Mouse (Mus musculus): Measurements from ENCODE around the gene N6amt1. TPM values are rescaled to one million over a fixed set of nuclear protein-coding genes. Genes with fewer than 3 reads are reported as not detected.

Gene N6amt1
- 16.5 and 16.6 TPM in 2 replicates for total RNA-seq (2014; rRNA removed)
- 23.0 and 32.2 TPM in 2 replicates for polyA plus RNA-seq (2015; fragmentation: Nextera tagmentation; extraction: Ambion mirVana)

DNA sequence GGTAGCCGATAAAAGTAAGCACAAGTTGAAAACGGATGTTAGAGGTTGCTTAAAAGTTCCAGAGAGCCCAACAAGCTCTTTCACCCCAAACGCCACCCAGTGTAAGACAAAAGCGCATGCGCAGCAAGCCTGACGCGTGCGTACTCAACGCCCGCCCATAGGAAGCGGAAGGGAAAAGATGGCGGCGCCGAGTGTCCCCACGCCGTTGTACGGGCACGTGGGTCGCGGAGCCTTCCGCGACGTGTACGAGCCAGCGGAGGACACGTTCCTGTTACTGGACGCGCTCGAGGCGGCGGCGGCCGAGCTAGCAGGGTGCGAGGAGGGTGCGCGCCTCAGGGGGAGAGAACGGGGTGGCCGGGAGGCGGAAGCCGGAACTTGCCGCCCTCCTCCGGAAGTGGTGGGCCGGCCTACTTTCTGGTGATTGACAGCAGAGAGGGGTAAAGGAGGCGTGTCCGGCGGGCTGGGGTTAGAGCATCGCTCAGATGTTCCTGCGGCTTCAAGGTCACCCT, at the start of gene N6amt1:
TSS of gene N6amt1 (plus strand) at position 111 of the 509 bp plus-strand sequence.
- Histone ChIP-seq H3K4me2 (ENCODE audit: low read depth) (peak within 1 kb of the TSS; percentile 54), H3K4me1 (ENCODE audit: insufficient read depth) (0 out of 2 replicates have a peak, but pooled peaks cover 3% of the 10 kb centered on the region), H3K27me3 (ENCODE audit: insufficient read depth, low read length) (no peaks in the 10 kb centered on the region), H3K36me3 (ENCODE audit: insufficient read depth) (peaks cover 9% of the 10 kb centered on the region; the same call in 1 of the 2 replicates), H3K4me3 (ENCODE audit: low read depth, low read length) (peak within 1 kb of the TSS; percentile 74), H3K27ac (ENCODE audit: low read depth, low read length) (peak within 1 kb of the TSS; percentile 96), H3K9me3 (ENCODE audit: low read length) (0 out of 2 replicates have a peak, but pooled peaks cover 6% of the 10 kb centered on the region), H3K9ac (peak within 1 kb of the TSS; percentile 83)
- ATAC-seq (peak; percentile 99), DNase-seq (peak; percentile 98)
- WGBS = under 1% methylated on average over 48 of the region's 48 CpGs
- TF ChIP-seq CTCF (IDR thresholded peaks at IDR 0.05; ENCODE audit: low read depth) = peak; percentile 41

DNA sequence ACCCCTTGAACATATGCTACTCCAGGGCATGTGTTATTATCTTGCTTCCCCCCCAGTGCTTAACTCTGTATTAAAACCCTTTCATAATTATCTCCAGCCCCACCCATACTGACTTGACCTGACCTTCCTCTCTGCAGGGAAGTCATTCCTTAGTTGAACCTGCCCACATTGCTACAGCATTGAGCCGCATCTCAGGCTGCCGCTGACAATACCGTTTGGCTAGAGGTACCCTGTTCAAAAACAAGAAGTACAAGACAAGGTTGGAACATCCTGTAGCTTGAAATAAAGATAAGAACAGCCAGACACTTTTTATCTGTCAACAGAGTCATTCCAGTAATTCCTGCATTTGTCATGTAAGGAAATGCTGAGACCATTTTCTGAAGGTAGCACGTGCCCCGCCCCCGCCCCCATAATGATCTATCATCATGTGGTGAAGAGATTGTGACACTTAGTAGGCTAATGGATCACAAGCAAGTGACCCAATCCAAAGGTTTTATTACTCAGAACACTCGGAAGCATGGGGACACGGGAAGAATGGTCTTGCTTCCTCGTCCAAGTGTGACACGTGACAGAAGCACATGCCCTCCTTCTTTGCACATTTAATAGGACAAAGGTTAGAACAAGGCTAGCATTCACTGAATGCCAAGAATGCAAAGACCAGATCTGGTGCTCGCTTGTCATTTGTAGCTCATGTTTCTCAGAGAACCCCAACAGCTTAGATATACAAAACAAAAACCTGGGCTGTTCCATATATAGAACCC, 48.6 kb upstream of the N6amt1 start:
- H3K9me3 ChIP-seq (ENCODE audit: low read length) = no peaks in the 10 kb centered on the region
- DNase-seq (no peak), ATAC-seq (no peak)
- WGBS = 83% methylated on average over 11 of the region's 11 CpGs
- no peaks in the 10 kb centered on the region for H3K36me3 ChIP-seq (ENCODE audit: insufficient read depth)
- H3K9ac ChIP-seq = no peak overlapping the region
- H3K4me3 ChIP-seq (ENCODE audit: low read depth, low read length) = no peak overlapping the region
- no peaks in the 10 kb centered on the region for H3K4me1 ChIP-seq (ENCODE audit: insufficient read depth)
- H3K27ac ChIP-seq (ENCODE audit: low read depth, low read length) = no peak overlapping the region
- TF ChIP-seq CTCF (IDR thresholded peaks at IDR 0.05; ENCODE audit: low read depth) = no peak
- no peak overlapping the region for H3K4me2 ChIP-seq (ENCODE audit: low read depth)
- no peaks in the 10 kb centered on the region for H3K27me3 ChIP-seq (ENCODE audit: insufficient read depth, low read length)

DNA sequence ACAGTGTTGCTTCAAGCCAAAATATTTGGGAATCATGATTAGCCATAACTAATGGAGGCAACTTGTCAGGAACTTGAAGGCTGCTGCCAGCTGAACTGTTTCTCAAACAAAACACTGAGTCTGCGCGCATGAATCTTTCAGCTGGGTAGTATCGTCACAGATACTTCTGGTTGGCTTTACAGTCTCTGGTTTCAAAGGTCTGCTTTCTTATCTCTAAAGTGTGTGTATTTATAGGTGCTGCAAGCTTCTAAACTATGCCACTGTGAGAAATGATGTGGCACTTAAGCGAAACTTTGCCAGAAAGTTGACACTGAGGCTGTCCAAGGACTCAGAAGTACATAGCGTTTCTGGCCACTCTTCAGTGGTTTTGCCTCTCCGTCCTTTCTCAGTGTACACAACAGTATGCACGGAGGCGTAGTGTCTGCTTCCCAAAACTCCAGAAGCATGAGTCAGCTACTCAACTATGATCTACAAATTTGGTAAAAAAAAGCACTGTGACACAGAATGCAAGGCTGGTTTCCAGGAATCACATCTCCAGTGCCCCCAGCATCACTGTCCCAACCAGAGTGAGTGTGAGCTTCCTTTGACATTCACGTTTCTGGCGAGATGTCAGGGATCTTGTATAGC, 46.8 kb upstream of the N6amt1 start:
- Histone ChIP-seq H3K36me3 (ENCODE audit: insufficient read depth) (no peaks in the 10 kb centered on the region), H3K4me3 (ENCODE audit: low read depth, low read length) (no peak overlapping the region), H3K4me1 (ENCODE audit: insufficient read depth) (no peaks in the 10 kb centered on the region), H3K4me2 (ENCODE audit: low read depth) (no peak overlapping the region), H3K27me3 (ENCODE audit: insufficient read depth, low read length) (no peaks in the 10 kb centered on the region), H3K9me3 (ENCODE audit: low read length) (no peaks in the 10 kb centered on the region), H3K9ac (no peak overlapping the region), H3K27ac (ENCODE audit: low read depth, low read length) (no peak overlapping the region)
- ATAC-seq = no peak
- TF ChIP-seq CTCF (IDR thresholded peaks at IDR 0.05; ENCODE audit: low read depth) = no peak
- 84% methylated on average over 10 of the region's 10 CpGs for WGBS
- no peak for DNase-seq

DNA sequence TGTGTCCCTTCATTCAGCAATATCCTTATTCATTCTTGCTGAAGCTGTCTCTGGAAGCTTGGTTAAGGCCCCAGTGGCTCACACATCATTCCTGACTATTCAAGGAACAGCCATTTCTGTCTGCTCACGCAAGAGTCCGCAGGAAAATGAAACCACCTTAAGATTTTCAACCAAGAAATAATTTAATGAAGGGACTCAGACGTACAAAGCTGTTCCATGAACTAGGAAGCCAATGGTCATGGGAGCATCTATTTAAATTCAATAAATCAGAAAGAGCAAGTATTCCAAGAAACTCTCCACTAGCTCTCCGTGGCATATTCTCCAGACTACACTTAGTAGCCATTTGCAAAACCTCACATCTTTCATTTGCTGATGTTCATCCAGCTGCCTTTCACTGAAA, 43.3 kb upstream of the N6amt1 start:
- H3K27ac ChIP-seq (ENCODE audit: low read depth, low read length) = no peak overlapping the region
- no peaks in the 10 kb centered on the region for H3K9me3 ChIP-seq (ENCODE audit: low read length)
- DNase-seq (no peak), ATAC-seq (no peak)
- H3K4me1 ChIP-seq (ENCODE audit: insufficient read depth) = no peaks in the 10 kb centered on the region
- no peak overlapping the region for H3K9ac ChIP-seq
- H3K4me2 ChIP-seq (ENCODE audit: low read depth) = no peak overlapping the region
- WGBS = 92% methylated on average over 4 of the region's 4 CpGs
- H3K27me3 ChIP-seq (ENCODE audit: insufficient read depth, low read length) = no peaks in the 10 kb centered on the region
- H3K4me3 ChIP-seq (ENCODE audit: low read depth, low read length) = no peak overlapping the region
- no peak for TF ChIP-seq CTCF (IDR thresholded peaks at IDR 0.05; ENCODE audit: low read depth)
- H3K36me3 ChIP-seq (ENCODE audit: insufficient read depth) = no peaks in the 10 kb centered on the region

DNA sequence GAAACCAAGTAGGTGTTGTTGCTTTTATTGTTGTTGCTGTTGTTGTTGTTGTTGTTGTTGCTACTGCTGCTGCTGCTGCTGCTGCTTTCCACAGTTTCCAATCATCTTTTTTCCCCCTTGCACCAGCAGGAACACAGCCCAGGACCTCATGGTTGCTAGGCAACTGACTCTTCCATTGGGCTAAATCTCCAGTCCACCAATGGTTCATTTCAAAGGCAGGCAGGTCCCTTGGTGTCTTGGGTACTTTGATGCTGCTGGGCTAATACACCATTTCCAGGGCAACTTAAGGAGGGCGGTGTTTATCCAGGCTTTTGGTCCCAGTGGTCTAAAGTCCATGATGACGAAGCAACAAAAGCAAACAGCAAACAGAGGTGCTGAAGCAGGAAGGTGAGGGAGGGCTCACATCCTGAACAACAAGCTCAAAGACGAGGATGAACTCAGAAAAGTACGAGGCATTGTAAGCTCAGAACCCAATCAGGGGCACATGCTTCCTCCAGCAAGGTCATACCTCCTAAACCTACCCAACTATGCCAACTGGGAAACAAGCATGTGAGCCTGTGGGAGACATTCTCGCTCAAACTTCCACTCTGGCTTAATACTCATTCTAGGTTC, 35.7 kb upstream of the N6amt1 start:
- TF ChIP-seq CTCF (IDR thresholded peaks at IDR 0.05; ENCODE audit: low read depth) = no peak
- Histone ChIP-seq H3K4me3 (ENCODE audit: low read depth, low read length) (no peak overlapping the region), H3K36me3 (ENCODE audit: insufficient read depth) (no peaks in the 10 kb centered on the region), H3K4me1 (ENCODE audit: insufficient read depth) (no peaks in the 10 kb centered on the region), H3K4me2 (ENCODE audit: low read depth) (no peak overlapping the region), H3K9ac (no peak overlapping the region), H3K27me3 (ENCODE audit: insufficient read depth, low read length) (no peaks in the 10 kb centered on the region), H3K9me3 (ENCODE audit: low read length) (no peaks in the 10 kb centered on the region), H3K27ac (ENCODE audit: low read depth, low read length) (no peak overlapping the region)
- DNase-seq (peak; percentile 13), ATAC-seq (peak; percentile 29; the same call in 1 of the 2 replicates)
- WGBS = 60% methylated on average over 5 of the region's 5 CpGs

DNA sequence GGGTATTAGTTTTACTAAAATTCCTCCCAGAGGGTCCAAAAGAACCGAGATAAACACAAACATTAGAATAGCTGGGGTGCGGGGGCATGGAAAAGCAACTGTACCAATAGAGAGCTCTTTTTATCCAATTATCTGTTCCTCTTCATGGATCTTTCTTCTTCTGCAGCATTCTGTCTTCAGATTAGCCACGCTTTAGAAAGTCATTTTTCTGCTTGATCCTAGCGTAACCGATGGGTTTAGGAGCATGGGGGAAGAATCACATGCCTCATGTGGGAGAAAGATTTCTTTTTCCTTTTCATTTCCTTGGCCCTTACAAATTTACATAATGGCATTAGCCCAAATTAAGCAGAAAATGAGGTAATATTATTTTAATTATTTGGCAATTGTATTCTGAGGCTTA, 35.0 kb upstream of the N6amt1 start:
- WGBS = 38% methylated on average over 5 of the region's 5 CpGs
- H3K27me3 ChIP-seq (ENCODE audit: insufficient read depth, low read length) = no peaks in the 10 kb centered on the region
- no peak for TF ChIP-seq CTCF (IDR thresholded peaks at IDR 0.05; ENCODE audit: low read depth)
- DNase-seq = no peak
- no peak overlapping the region for H3K9ac ChIP-seq
- no peaks in the 10 kb centered on the region for H3K4me1 ChIP-seq (ENCODE audit: insufficient read depth)
- no peaks in the 10 kb centered on the region for H3K9me3 ChIP-seq (ENCODE audit: low read length)
- no peak overlapping the region for H3K27ac ChIP-seq (ENCODE audit: low read depth, low read length)
- no peak overlapping the region for H3K4me3 ChIP-seq (ENCODE audit: low read depth, low read length)
- no peaks in the 10 kb centered on the region for H3K36me3 ChIP-seq (ENCODE audit: insufficient read depth)
- no peak for ATAC-seq
- no peak overlapping the region for H3K4me2 ChIP-seq (ENCODE audit: low read depth)

Data from forebrain, postnatal 0 days (tissue).